Mouse (Mus musculus): ENCODE measurements around the gene Rin1.

Rin1 gene

DNA sequence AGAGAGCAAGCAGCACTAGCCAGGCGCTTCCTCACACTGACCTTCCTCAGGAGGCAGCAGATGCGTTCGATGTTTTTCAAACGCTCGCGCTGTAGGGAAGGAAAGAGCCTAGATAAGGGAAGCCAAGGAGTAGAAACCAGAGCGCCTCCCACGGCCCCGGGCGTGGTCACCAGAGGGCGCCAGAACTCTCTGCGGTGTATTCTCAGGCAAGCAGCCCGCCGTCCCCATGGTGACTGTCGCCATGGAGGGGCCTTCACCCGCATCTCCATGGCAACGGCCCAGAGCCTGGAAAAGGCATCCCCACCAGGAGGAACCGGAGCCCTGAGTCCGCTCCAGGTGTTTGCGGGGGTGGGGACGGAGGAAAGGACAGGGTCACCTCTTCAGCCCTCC is 44.0 kb downstream of the Rin1 start:
- DNase-seq (ENCODE audit: low read depth, low spot score): peak; percentile 95

DNA sequence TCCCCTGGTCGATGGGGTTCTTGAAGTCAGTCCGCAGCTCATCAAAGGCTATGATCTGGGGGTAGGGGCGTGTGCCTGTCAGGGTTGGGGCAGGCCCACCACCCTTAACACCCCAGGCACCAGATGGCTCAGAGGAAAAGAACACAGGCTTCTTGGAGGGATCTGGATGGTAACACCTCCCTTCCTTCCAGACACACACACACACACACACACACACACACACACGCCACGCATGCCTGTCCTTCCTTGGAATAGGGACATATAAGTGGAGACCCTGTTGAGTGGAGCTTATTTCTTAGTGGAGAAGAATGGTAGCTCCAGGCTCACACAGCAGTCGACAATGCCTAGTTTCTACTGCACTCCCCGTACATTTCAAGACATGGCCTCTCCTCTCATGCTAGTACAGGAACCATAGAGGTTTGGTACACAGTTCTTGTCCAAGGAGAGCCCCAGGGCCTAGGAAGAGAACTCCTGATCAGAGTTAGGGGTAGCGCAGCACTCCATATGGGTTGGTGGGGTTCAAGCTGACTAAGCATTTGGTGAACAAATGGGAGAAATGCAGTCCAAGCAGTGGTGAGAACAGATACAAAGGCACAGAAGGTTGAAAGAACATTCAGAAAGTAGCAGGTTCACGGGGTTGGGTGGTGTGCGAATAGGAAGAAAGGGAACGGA is 44.6 kb downstream of the Rin1 start:
- no peak for DNase-seq (ENCODE audit: low read depth, low spot score)

DNA sequence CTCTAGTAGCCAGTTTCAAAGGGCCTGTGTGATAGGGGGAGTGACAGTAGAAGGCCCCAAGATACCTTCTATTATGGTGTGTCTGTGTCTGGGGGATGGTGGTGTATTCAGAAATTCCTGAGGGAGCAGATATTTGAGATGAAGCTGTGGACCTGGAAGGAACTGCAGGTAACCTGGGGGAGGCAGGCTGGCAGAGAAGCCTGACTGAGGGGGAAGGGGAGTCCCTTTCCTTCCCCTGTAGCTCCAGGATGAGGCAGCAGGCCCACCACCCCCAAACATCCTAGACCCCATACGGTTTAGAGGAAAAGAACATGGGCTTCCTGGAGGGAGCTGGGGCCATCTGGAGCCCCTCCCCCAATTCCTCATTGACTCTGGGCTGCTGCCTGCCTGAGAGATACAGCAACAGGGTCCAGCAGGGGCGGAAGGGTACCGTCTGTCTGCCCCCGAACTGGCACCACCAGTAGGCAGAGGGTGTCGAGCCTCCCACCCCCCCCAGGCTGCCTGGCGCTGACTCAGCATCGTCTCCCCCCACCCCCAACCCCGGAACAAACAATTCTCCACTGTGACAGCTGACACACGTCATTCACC is 45.7 kb downstream of the Rin1 start:
- DNase-seq (ENCODE audit: low read depth, low spot score): no peak

DNA sequence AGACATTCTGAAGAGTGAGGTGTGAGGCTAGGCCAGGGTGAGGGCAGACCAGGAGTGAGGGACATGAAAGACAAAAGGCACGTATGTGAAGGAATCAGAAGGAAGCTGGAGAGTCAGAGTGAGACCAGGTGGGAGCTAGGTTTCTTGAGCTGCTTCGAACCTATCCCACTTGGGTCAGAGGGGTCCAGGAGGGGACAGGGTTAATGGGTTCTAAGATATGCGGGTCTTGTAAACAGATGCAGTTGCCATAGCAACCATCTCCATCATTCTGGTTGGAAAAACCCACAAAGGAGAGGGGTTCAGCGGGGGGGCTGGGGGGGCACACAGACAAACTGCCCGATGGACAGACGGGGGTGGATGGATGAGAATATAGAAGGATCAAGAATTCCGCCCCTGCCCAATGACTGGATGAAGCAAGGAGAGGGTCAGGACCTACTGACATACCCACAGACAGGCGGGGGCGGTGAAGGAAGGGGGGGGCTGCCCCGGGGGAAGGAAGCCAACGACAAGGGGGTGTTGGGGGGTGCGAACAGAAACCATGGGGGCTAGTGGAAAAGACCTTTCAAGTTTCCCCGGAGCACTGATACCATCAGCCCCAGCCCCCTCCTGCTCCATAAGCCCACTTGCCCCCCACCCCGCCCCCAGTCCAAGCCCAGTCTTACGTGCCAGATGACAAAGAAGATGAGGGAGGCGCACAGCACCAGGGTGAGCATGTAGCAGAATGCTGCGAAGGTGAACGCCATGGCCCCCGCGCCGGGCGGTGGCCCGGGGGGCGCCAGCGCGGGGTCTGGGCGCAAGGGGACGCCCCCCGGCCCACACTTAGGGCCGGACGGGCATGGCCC is 47.5 kb downstream of the Rin1 start:
- no peak for DNase-seq (ENCODE audit: low read depth, low spot score)

DNA sequence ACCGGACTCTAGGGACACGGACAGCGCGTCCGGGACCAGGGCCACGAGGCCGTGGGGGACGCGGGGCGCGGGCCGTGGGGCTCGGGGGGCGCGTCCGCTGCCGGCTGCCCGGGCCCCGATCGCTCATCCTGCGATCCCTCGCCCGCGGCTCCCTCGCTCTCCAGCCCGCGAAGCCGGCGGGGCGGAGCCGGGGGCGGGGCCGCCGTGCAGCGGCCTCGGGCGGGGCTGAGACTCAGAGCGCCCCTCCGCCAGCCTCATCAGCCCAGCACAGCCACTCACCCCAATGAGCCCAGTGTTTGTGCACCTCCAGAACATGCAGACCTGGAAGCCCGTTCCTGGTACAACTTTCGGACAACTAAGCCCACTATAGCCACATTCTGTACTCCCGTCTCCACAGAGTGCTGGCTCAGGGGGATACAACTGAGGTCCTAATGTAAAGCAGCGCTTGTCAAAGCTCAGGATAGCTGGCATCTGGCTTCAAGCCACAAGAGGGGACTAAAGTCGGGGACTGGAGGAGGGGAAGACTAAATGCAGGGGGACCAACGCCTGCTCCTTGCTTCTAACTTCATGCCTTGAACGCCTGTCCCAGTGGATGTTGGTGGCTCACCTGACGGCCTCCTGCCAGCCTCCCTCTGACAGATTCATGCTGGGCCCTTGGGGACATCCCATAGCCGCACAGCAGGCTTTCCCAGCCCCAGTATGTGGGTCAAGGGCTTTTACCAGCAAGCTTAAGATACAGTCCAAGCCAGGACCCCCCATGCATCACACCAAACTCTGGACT is 48.3 kb downstream of the Rin1 start, which contains the start of gene Cnih2:
Gene Cnih2 (minus strand): TSS at position 159 of the 781 bp plus-strand sequence.
- no peak for DNase-seq (ENCODE audit: low read depth, low spot score)

DNA sequence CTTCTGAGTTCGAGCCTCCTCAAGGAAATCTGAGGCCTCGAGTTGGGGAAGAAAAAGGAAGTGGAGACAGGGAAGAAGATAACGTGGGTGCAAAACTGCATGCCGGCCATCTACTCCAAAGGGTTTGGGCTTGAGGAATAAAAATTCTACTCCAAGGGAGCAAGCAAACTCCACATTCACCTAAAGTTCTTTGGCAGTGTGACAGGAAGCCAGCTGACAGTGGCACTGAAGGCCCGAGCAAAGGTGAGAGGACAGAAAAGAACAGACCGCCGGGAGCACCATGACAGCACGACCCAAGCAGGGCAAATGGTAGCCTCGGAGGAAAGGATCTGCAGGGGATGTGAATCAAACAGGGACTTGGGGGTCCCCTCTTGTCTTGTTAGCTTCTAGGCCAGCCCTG is 55.8 kb downstream of the Rin1 start:
- DNase-seq (ENCODE audit: low read depth, low spot score): no peak

All from ES-CJ7 (cell line).